Mouse (Mus musculus) stomach, embryonic 15.5 days (tissue): ENCODE results near the gene Gimap9. TPM values are rescaled to one million over a fixed set of nuclear protein-coding genes. Genes with fewer than 3 reads are reported as not detected.
"Not testable (repeated sequence)": the region's sequence is repeated elsewhere in the genome, so short reads cannot be mapped to it uniquely, and the experiment has no call there.

Experiments used
- ATAC-seq: fragments of 200-750 bp; cut with Nextera tagmentation; 2 replicates; pipeline ENCODE4 v1.8.0; 2017; ENCODE audit warnings: low read depth, moderate number of reproducible peaks, moderate TSS enrichment; ENCODE audit not compliant: insufficient read depth, low FRiP score
- H3K27ac ChIP-seq: fragments of 300-500 bp; sonication (generic); 2 replicates; pipeline ENCODE4 v1.5.1; 2015; ENCODE audit warnings: mild to moderate bottlenecking, inconsistent platforms
- H3K27me3 ChIP-seq: fragments of 300-500 bp; sonication (generic); replicated peaks from 2 replicates; pipeline ENCODE4 v1.6.1; 2015; ENCODE audit warnings: inconsistent platforms
- H3K36me3 ChIP-seq: fragments of 300-500 bp; sonication (generic); 2 replicates; pipeline ENCODE4 v1.6.1; 2015; ENCODE audit warnings: inconsistent platforms
- H3K4me1 ChIP-seq: fragments of 300-500 bp; sonication (generic); 2 replicates; pipeline ENCODE4 v1.6.1; 2015; ENCODE audit warnings: inconsistent platforms
- H3K4me2 ChIP-seq: fragments of 300-500 bp; sonication (generic); 2 replicates; pipeline ENCODE4 v1.6.1; 2015; ENCODE audit warnings: mild to moderate bottlenecking, inconsistent platforms
- H3K4me3 ChIP-seq: fragments of 300-500 bp; sonication (generic); replicated peaks from 2 replicates; pipeline ENCODE4 v1.5.1; 2015; ENCODE audit warnings: inconsistent platforms
- H3K9ac ChIP-seq: fragments of 300-500 bp; sonication (generic); 2 replicates; pipeline ENCODE4 v1.6.1; 2015; ENCODE audit warnings: inconsistent platforms
- H3K9me3 ChIP-seq: fragments of 300-500 bp; sonication (generic); 2 replicates; pipeline ENCODE4 v1.6.1; 2016; ENCODE audit warnings: inconsistent platforms
- WGBS: fragments of 180-500 bp; shearing (Covaris S2); methylation state at CpG from one replicate; pipeline ENCODE4 v1.1.7; 2015; 5-methylcytosine and 5-hydroxymethylcytosine counted together
- polyA plus RNA-seq: library from polyadenylated mRNA; unstranded; fragments of >200 nt; fragmentation: Nextera tagmentation; extraction: Ambion mirVana; gene quantifications from 2 replicates; pipeline ENCODE4 v1.2.1, GENCODE M21; 2015

Gene Gimap9
- polyA plus RNA-seq, 1 experiment from 2014 or later: 12.6 TPM

GRCm38 (mm10) chr6:48683263-48683821, 7.4 kb downstream of the Gimap9 start:
- not testable (repeated sequence) for H3K9ac ChIP-seq, H3K27me3 ChIP-seq, H3K27ac ChIP-seq, H3K9me3 ChIP-seq, ATAC-seq, H3K4me3 ChIP-seq, H3K4me2 ChIP-seq, H3K36me3 ChIP-seq, H3K4me1 ChIP-seq
- WGBS: 91% methylated on average over 4 of the region's 4 CpGs

DNA sequence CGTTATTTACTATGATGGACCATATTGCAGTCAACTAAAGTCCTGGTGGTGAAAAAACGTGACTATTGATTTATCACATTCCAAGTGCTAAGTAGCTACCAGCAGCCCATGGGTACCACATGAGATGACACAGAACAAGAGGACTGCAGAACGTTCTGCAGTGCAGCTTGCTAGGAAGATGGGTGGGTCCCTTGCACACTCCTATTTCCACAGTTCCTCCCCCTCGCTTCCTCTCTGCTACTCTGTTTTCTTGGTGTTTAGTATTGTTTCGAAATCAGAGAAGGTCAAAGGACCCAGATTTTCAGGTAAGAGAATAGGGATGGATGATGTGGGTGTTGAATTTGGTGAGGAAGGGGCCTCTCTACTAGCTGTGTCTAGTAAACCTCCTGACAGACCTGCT, 8.4 kb downstream of the Gimap9 start, which contains the start of gene Gimap4:
Gene Gimap4, plus strand, starts transcription at position 231 of the 400 bp plus-strand sequence.
- 60% methylated on average over 5 of the region's 5 CpGs for WGBS

DNA sequence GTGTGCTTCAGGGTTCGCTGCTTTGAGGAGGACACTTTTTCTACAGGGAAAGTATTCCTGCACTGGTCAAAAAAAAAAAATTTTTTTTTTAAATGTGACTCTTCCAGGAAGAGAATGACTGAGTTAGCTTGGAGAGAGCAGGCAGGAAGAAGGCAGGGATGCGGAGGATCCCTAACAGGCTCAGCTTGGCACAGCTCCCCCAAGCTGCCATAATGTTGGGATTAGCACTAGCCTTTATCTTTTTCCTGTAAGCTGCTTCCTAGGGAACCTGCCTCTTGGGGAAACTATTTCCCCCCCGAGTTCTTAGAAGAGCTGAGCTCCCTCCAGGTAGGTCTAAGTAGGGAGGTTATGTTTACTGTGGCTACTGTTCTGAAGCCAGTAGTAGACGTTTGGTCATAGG, 8.9 kb downstream of the Gimap9 start:
- WGBS: 56% methylated on average over 4 of the region's 4 CpGs
- no peak overlapping the region for H3K4me2 ChIP-seq

More for the DNA sequence above, 8.4 kb downstream of the Gimap9 start, which contains the start of gene Gimap4:
- no peaks in the 10 kb centered on the region for H3K27me3 ChIP-seq
- H3K9me3 ChIP-seq: no peaks in the 10 kb centered on the region
- H3K4me3 ChIP-seq: no peak within 1 kb of the TSS
- H3K4me1 ChIP-seq: no peaks in the 10 kb centered on the region
- H3K4me2 ChIP-seq: no peak within 1 kb of the TSS
- H3K27ac ChIP-seq: no peak within 1 kb of the TSS
- ATAC-seq: no peak
- no peak within 1 kb of the TSS for H3K9ac ChIP-seq
- no peaks in the 10 kb centered on the region for H3K36me3 ChIP-seq

GRCm38 (mm10) chr6:48685251-48685650, 9.3 kb downstream of the Gimap9 start:
- H3K27me3 ChIP-seq: no peaks in the 10 kb centered on the region
- H3K4me3 ChIP-seq: no peak overlapping the region
- no peaks in the 10 kb centered on the region for H3K36me3 ChIP-seq
- H3K27ac ChIP-seq: no peak overlapping the region
- H3K9ac ChIP-seq: no peak overlapping the region
- H3K4me2 ChIP-seq: no peak overlapping the region
- 75% methylated on average over 2 of the region's 2 CpGs for WGBS
- no peak for ATAC-seq
- no peaks in the 10 kb centered on the region for H3K4me1 ChIP-seq
- H3K9me3 ChIP-seq: no peaks in the 10 kb centered on the region

More for the DNA sequence above, 8.9 kb downstream of the Gimap9 start:
- Histone ChIP-seq H3K4me3 (no peak overlapping the region), H3K4me1 (no peaks in the 10 kb centered on the region), H3K9ac (no peak overlapping the region), H3K36me3 (no peaks in the 10 kb centered on the region), H3K27ac (no peak overlapping the region), H3K27me3 (no peaks in the 10 kb centered on the region), H3K9me3 (no peaks in the 10 kb centered on the region)
- ATAC-seq: no peak

- Histone ChIP-seq H3K4me1 (no peaks in the 10 kb centered on the region), H3K27me3 (no peaks in the 10 kb centered on the region), H3K4me3 (no peak overlapping the region), H3K9me3 (no peaks in the 10 kb centered on the region), H3K36me3 (no peaks in the 10 kb centered on the region), H3K27ac (no peak overlapping the region), H3K4me2 (no peak overlapping the region), H3K9ac (no peak overlapping the region)
- ATAC-seq: no peak
- 75% methylated on average over 7 of the region's 7 CpGs for WGBS
Measured at GRCm38 (mm10) chr6:48685694-48686665, 10.1 kb downstream of the Gimap9 start.

DNA sequence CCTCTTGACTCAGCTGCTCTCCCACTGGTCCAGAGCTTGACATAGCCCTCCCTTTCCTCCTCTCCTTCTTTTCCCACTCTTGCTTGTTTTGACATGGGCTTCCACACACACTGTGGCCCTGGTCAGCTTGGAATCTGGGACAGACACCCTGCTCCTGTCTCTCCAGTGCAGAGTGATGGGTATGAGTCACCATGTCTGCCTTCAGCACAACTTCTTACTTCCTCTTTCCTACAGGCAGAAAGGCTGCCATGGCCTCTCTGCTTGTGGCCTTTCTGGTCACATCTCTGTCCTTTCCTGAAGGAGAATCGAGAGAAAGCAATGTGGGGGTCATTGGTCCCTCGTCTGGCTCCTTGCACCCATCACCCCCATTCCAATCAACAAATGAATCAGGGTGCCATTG, 11.1 kb downstream of the Gimap9 start:
- no peak overlapping the region for H3K4me3 ChIP-seq
- H3K27ac ChIP-seq: no peak overlapping the region
- no peaks in the 10 kb centered on the region for H3K4me1 ChIP-seq
- no peak for ATAC-seq
- H3K9ac ChIP-seq: no peak overlapping the region
- H3K27me3 ChIP-seq: no peaks in the 10 kb centered on the region
- H3K9me3 ChIP-seq: no peaks in the 10 kb centered on the region
- WGBS: 58% methylated on average over 2 of the region's 2 CpGs
- H3K4me2 ChIP-seq: no peak overlapping the region
- H3K36me3 ChIP-seq: no peaks in the 10 kb centered on the region

- Histone ChIP-seq H3K27me3 (no peaks in the 10 kb centered on the region), H3K9ac (no peak overlapping the region), H3K9me3 (no peaks in the 10 kb centered on the region), H3K4me2 (no peak overlapping the region), H3K27ac (no peak overlapping the region), H3K4me3 (no peak overlapping the region), H3K36me3 (no peaks in the 10 kb centered on the region), H3K4me1 (no peaks in the 10 kb centered on the region)
- 74% methylated on average over 2 of the region's 2 CpGs for WGBS
- no peak for ATAC-seq
Measured at GRCm38 (mm10) chr6:48689320-48689719, 13.4 kb downstream of the Gimap9 start.

- 76% methylated on average over 6 of the region's 6 CpGs for WGBS
- ATAC-seq: no peak
- no peak overlapping the region for H3K27ac ChIP-seq
Measured at GRCm38 (mm10) chr6:48692962-48693361, 17.0 kb downstream of the Gimap9 start.

DNA sequence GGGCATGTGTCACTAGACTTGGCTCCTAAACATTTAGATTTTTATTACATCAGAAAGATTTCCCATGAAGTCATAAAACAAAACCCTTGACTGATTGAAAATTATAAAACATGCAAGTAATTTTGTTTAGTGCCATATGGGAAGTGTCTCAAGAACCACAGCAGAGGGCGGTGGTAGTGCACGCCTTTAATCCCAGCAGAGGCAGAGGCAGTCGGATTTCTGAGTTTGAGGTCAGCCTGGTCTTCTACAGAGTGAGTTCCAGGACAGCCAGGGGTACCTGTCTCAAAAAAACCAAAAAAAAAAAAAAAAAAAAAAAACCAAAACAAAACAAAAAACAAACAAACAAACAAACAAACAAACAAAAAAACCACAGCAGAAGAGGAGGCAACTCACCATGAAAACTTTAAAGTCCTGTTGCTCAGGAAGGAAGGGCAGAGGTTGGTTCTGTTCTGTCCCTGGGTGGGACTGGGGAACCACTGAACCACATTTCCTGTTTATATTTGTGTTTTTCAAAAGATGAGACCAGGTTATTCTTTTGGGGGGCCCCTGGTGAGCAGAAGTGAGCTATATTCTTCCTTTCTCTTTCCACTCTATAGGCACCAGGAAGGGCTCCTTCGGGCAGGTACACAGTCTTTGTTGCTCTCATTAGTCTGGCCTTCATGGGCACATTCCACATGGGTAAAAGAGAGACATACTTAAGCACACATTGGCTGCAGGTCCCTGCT, 21.1 kb downstream of the Gimap9 start:
- H3K9ac ChIP-seq: no peak overlapping the region
- no peaks in the 10 kb centered on the region for H3K9me3 ChIP-seq
- H3K4me3 ChIP-seq: no peak overlapping the region
- no peak overlapping the region for H3K4me2 ChIP-seq
- H3K27ac ChIP-seq: no peak overlapping the region; the same call in 1 of the 2 replicates
- WGBS: 81% methylated on average over 4 of the region's 4 CpGs
- no peak for ATAC-seq
- no peaks in the 10 kb centered on the region for H3K27me3 ChIP-seq
- H3K36me3 ChIP-seq: no peaks in the 10 kb centered on the region
- no peaks in the 10 kb centered on the region for H3K4me1 ChIP-seq

More at GRCm38 (mm10) chr6:48692962-48693361, 17.0 kb downstream of the Gimap9 start:
- Histone ChIP-seq H3K27me3 (no peaks in the 10 kb centered on the region), H3K9me3 (no peaks in the 10 kb centered on the region), H3K9ac (no peak overlapping the region), H3K4me2 (no peak overlapping the region), H3K4me1 (no peaks in the 10 kb centered on the region), H3K36me3 (no peaks in the 10 kb centered on the region), H3K4me3 (no peak overlapping the region)

GRCm38 (mm10) chr6:48697555-48697930, 21.6 kb downstream of the Gimap9 start:
- no peak overlapping the region for H3K27ac ChIP-seq
- H3K9ac ChIP-seq: no peak overlapping the region
- no peak overlapping the region for H3K4me2 ChIP-seq
- no peaks in the 10 kb centered on the region for H3K9me3 ChIP-seq
- H3K27me3 ChIP-seq: no peaks in the 10 kb centered on the region
- no peak overlapping the region for H3K4me3 ChIP-seq
- WGBS: 56% methylated on average over 1 of the region's 1 CpGs
- no peaks in the 10 kb centered on the region for H3K4me1 ChIP-seq
- H3K36me3 ChIP-seq: no peaks in the 10 kb centered on the region
- no peak for ATAC-seq

- H3K27ac ChIP-seq: no peak overlapping the region
Measured at GRCm38 (mm10) chr6:48698066-48698856, 22.3 kb downstream of the Gimap9 start.

More at GRCm38 (mm10) chr6:48698066-48698856, 22.3 kb downstream of the Gimap9 start:
- Histone ChIP-seq H3K4me2 (no peak overlapping the region), H3K27me3 (no peaks in the 10 kb centered on the region), H3K4me1 (no peaks in the 10 kb centered on the region), H3K9ac (no peak overlapping the region), H3K9me3 (no peaks in the 10 kb centered on the region), H3K36me3 (no peaks in the 10 kb centered on the region), H3K4me3 (no peak overlapping the region)
- 66% methylated on average over 7 of the region's 7 CpGs for WGBS
- ATAC-seq: no peak
